ENCODE assay signal across 22 mouse cellular contexts in genomic region chr15:100720066-100720465, GRCm38 (mm10). TPM values are rescaled to one million over a fixed set of nuclear protein-coding genes. Genes with fewer than 3 reads are reported as not detected.
A peak's percentile ranks its signal among the peaks of the same experiment; 100 is the strongest.
DNase-seq lines count a peak whose midpoint lies in the region; ATAC-seq lines count a peak whose summit lies in the region.
"Had no signal": no experiment of that assay in that cellular context is flagged by ENCODE, and none has a peak within 500 bp of the region (broad histone marks: within the 10 kb centered on the region; RNA-seq: fewer than 3 reads in every experiment).

No protein-coding gene starts in this region.

- H3K27me3 ChIP-seq in kidney, embryonic 15.5 days: peaks cover 12% of the 10 kb centered on the region; the same call in 1 of the 2 replicates
- H3K27me3 ChIP-seq in forebrain, embryonic 13.5 days: 0 out of 2 replicates have a peak, but pooled peaks cover 6% of the 10 kb centered on the region
- H3K27me3 ChIP-seq in kidney, embryonic 16.5 days (ENCODE audit: insufficient read depth, low read length): peaks cover 5% of the 10 kb centered on the region; the same call in 1 of the 2 replicates
- H3K27me3 ChIP-seq: midbrain, embryonic 13.5 days; stomach, embryonic 15.5 days had no signal

- DNase-seq in CD4-positive helper T cell, adult 2 months (ENCODE audit: low read depth, low spot score): peak; percentile 77
- peak; percentile 54 for DNase-seq in ZHBTc4 (ENCODE audit: low read depth, low spot score)
- peak; percentile 59 to 65 for DNase-seq in thymus, postnatal 10 days (ENCODE audit: low spot score in 2 of 2)
- DNase-seq: adrenal gland, postnatal 25 days; cerebellum, adult 2 months; gastrocnemius, postnatal 14 days; heart, adult 2 months; kidney, adult 9 months; left cerebral cortex, postnatal 4 days; retina, postnatal 1 day; spleen, adult 18-20 months had no signal

- peak; percentile 91 for ATAC-seq in CD4-positive, CD25-positive, alpha-beta regulatory T cell, adult 4 months
- no peak for ATAC-seq in kidney, embryonic 15.5 days (replicated peaks; ENCODE audit: low FRiP score)
- no peak for ATAC-seq in forebrain, embryonic 13.5 days
- ATAC-seq in kidney, embryonic 16.5 days (ENCODE audit: low FRiP score, low TSS enrichment): no peak
- ATAC-seq: liver, embryonic 12.5 days; midbrain, embryonic 13.5 days had no signal

- no peaks in the 10 kb centered on the region for H3K36me3 ChIP-seq in kidney, embryonic 15.5 days
- no peaks in the 10 kb centered on the region for H3K36me3 ChIP-seq in forebrain, embryonic 13.5 days (ENCODE audit: poor library complexity, severe bottlenecking)
- H3K36me3 ChIP-seq in kidney, embryonic 16.5 days (ENCODE audit: insufficient read depth, low read length): no peaks in the 10 kb centered on the region
- H3K36me3 ChIP-seq: embryonic facial prominence, embryonic 13.5 days; G1E; heart, embryonic 15.5 days; liver, embryonic 12.5 days; lung, embryonic 15.5 days; midbrain, embryonic 13.5 days; stomach, embryonic 15.5 days had no signal

- no peak overlapping the region for H3K4me3 ChIP-seq in kidney, embryonic 15.5 days (replicated peaks)
- no peak overlapping the region for H3K4me3 ChIP-seq in forebrain, embryonic 13.5 days
- H3K4me3 ChIP-seq in kidney, embryonic 16.5 days (ENCODE audit: low read length): no peak overlapping the region
- H3K4me3 ChIP-seq: embryonic facial prominence, embryonic 13.5 days; heart, adult 2 months; heart, embryonic 15.5 days; liver, embryonic 12.5 days; lung, embryonic 15.5 days; midbrain, embryonic 13.5 days; stomach, embryonic 15.5 days had no signal

- H3K27ac ChIP-seq in kidney, embryonic 15.5 days: no peak overlapping the region
- no peak overlapping the region for H3K27ac ChIP-seq in forebrain, embryonic 13.5 days
- H3K27ac ChIP-seq in kidney, embryonic 16.5 days (ENCODE audit: low read length): no peak overlapping the region
- H3K27ac ChIP-seq: embryonic facial prominence, embryonic 13.5 days; heart, adult 2 months; heart, embryonic 15.5 days; liver, embryonic 12.5 days; lung, embryonic 15.5 days; midbrain, embryonic 13.5 days; stomach, embryonic 15.5 days had no signal

- H3K4me1 ChIP-seq in kidney, embryonic 15.5 days: peaks cover 16% of the 10 kb centered on the region; the same call in 1 of the 2 replicates
- 0 out of 2 replicates have a peak, but pooled peaks cover 3% of the 10 kb centered on the region for H3K4me1 ChIP-seq in forebrain, embryonic 13.5 days
- peaks cover 5% of the 10 kb centered on the region; the same call in 1 of the 2 replicates for H3K4me1 ChIP-seq in kidney, embryonic 16.5 days (ENCODE audit: insufficient read depth, low read length)
- H3K4me1 ChIP-seq: embryonic facial prominence, embryonic 13.5 days; heart, embryonic 15.5 days; liver, embryonic 12.5 days; lung, embryonic 15.5 days had no signal

- 73% methylated on average over 10 of the region's 10 CpGs for WGBS in kidney, embryonic 15.5 days
- 89% methylated on average over 10 of the region's 10 CpGs for WGBS in forebrain, embryonic 13.5 days
- 76% methylated on average over 10 of the region's 10 CpGs for WGBS in kidney, embryonic 16.5 days

- no peak overlapping the region for H3K9ac ChIP-seq in kidney, embryonic 15.5 days
- H3K9ac ChIP-seq in forebrain, embryonic 13.5 days: no peak overlapping the region
- H3K9ac ChIP-seq in kidney, embryonic 16.5 days (replicated peaks; ENCODE audit: low read length): no peak overlapping the region
- H3K9ac ChIP-seq: embryonic facial prominence, embryonic 13.5 days; heart, embryonic 15.5 days; liver, embryonic 12.5 days; lung, embryonic 15.5 days; midbrain, embryonic 13.5 days; stomach, embryonic 15.5 days had no signal

- H3K4me2 ChIP-seq in kidney, embryonic 15.5 days: no peak overlapping the region
- no peak overlapping the region for H3K4me2 ChIP-seq in forebrain, embryonic 13.5 days
- no peak overlapping the region for H3K4me2 ChIP-seq in kidney, embryonic 16.5 days (replicated peaks; ENCODE audit: low read depth, low read length)
- H3K4me2 ChIP-seq: embryonic facial prominence, embryonic 13.5 days; heart, embryonic 15.5 days; liver, embryonic 12.5 days; lung, embryonic 15.5 days; midbrain, embryonic 13.5 days; stomach, embryonic 15.5 days had no signal

- no peaks in the 10 kb centered on the region for H3K9me3 ChIP-seq in kidney, embryonic 15.5 days (replicated peaks)
- 0 out of 2 replicates have a peak, but pooled peaks cover 5% of the 10 kb centered on the region for H3K9me3 ChIP-seq in forebrain, embryonic 13.5 days (replicated peaks)
- H3K9me3 ChIP-seq in kidney, embryonic 16.5 days (ENCODE audit: low read length): no peaks in the 10 kb centered on the region
- H3K9me3 ChIP-seq: embryonic facial prominence, embryonic 13.5 days; heart, embryonic 15.5 days; liver, embryonic 12.5 days; lung, embryonic 15.5 days; midbrain, embryonic 13.5 days; stomach, embryonic 15.5 days had no signal

RNA-seq across cellular contexts. Expression of gene Galnt6, which starts 9.1 kb away (rescaled TPM):
- polyA plus RNA-seq in CD4-positive, CD25-positive, alpha-beta regulatory T cell, adult 4 months (2017; shearing (Covaris generic)): 100 to 1,000 TPM in 1 of 2 experiments, 10 to 100 TPM in 1; 63.9 to 105 TPM
- 1.0 and 2.4 TPM in 2 replicates for polyA plus RNA-seq in kidney, embryonic 15.5 days (2015; fragmentation: Nextera tagmentation; extraction: Ambion mirVana)
- 0.06 and 0.10 TPM in 2 replicates for polyA plus RNA-seq in forebrain, embryonic 13.5 days (2015; fragmentation: Nextera tagmentation; extraction: Ambion mirVana)
- polyA plus RNA-seq in kidney, embryonic 16.5 days (2015; fragmentation: Nextera tagmentation; extraction: Ambion mirVana): 0.87 and 1.1 TPM in 2 replicates
- polyA plus RNA-seq: midbrain, embryonic 13.5 days had no signal

RNA-seq across cellular contexts. Expression of gene Cela1, which starts 32.3 kb away (rescaled TPM):
- 10 to 100 TPM in 1 of 2 experiments, 1 to 10 TPM in 1; 5.7 to 10.5 TPM for polyA plus RNA-seq in CD4-positive, CD25-positive, alpha-beta regulatory T cell, adult 4 months (2017; shearing (Covaris generic))
- 16.5 and 18.3 TPM in 2 replicates for polyA plus RNA-seq in kidney, embryonic 15.5 days (2015; fragmentation: Nextera tagmentation; extraction: Ambion mirVana)
- polyA plus RNA-seq in forebrain, embryonic 13.5 days (2015; fragmentation: Nextera tagmentation; extraction: Ambion mirVana): 0.23 and 1.2 TPM in 2 replicates
- polyA plus RNA-seq in kidney, embryonic 16.5 days (2015; fragmentation: Nextera tagmentation; extraction: Ambion mirVana): 27.1 and 41.9 TPM in 2 replicates

RNA-seq across cellular contexts. Expression of gene Slc4a8, which starts 41.5 kb away (rescaled TPM):
- 1 to 10 TPM; 5.7 to 7.7 TPM for polyA plus RNA-seq in CD4-positive, CD25-positive, alpha-beta regulatory T cell, adult 4 months (2017; shearing (Covaris generic))
- 9.6 and 9.9 TPM in 2 replicates for polyA plus RNA-seq in kidney, embryonic 15.5 days (2015; fragmentation: Nextera tagmentation; extraction: Ambion mirVana)
- 17.1 and 19.5 TPM in 2 replicates for polyA plus RNA-seq in forebrain, embryonic 13.5 days (2015; fragmentation: Nextera tagmentation; extraction: Ambion mirVana)
- 8.4 and 8.7 TPM in 2 replicates for polyA plus RNA-seq in kidney, embryonic 16.5 days (2015; fragmentation: Nextera tagmentation; extraction: Ambion mirVana)
- polyA plus RNA-seq: G1E had no signal

RNA-seq across cellular contexts. Expression of gene Bin2, which starts 50.7 kb away (rescaled TPM):
- 100 to 1,000 TPM; 283 to 390 TPM for polyA plus RNA-seq in CD4-positive, CD25-positive, alpha-beta regulatory T cell, adult 4 months (2017; shearing (Covaris generic))
- 2.6 and 3.2 TPM in 2 replicates for polyA plus RNA-seq in kidney, embryonic 15.5 days (2015; fragmentation: Nextera tagmentation; extraction: Ambion mirVana)
- 1.3 and 1.7 TPM in 2 replicates for polyA plus RNA-seq in forebrain, embryonic 13.5 days (2015; fragmentation: Nextera tagmentation; extraction: Ambion mirVana)
- 2.1 and 3.0 TPM in 2 replicates for polyA plus RNA-seq in kidney, embryonic 16.5 days (2015; fragmentation: Nextera tagmentation; extraction: Ambion mirVana)

Comparison
In these comparisons a context has a peak if more than half of its experiments do, and no peak if none do; other contexts are left out.
1. RNA of gene Galnt6, which starts 9.1 kb away (polyA plus RNA-seq): 63.9 to 105 TPM in CD4-positive, CD25-positive, alpha-beta regulatory T cell, adult 4 months; 1.0 to 2.4 TPM in kidney, embryonic 15.5 days, 0.87 to 1.1 TPM in kidney, embryonic 16.5 days and 0.06 to 0.10 TPM in forebrain, embryonic 13.5 days; every median in the first group is over 10 times any median in the second.
2. Peak in every context shown above with its lines, with median percentiles within 50 percentile points of each other: DNase-seq.